Mouse (Mus musculus) bone marrow macrophage, adult 2 months (primary cell): Measurements from ENCODE around the gene Prss32. TPM values are rescaled to one million over a fixed set of nuclear protein-coding genes. Genes with fewer than 3 reads are reported as not detected.
"Not testable (repeated sequence)": the region's sequence is repeated elsewhere in the genome, so short reads cannot be mapped to it uniquely, and the experiment has no call there.

Experiments
- H3K27ac ChIP-seq: 2 replicates; pipeline ENCODE4 v1.5.1; 2012; ENCODE audit warnings: low read depth, low read length; ENCODE audit not compliant: insufficient read depth
- H3K4me1 ChIP-seq: 2 replicates; pipeline ENCODE4 v1.6.1; 2012; ENCODE audit warnings: low read length; ENCODE audit not compliant: control insufficient read depth, insufficient read depth
- H3K4me3 ChIP-seq: 2 replicates; pipeline ENCODE4 v1.5.1; 2012; ENCODE audit warnings: mild to moderate bottlenecking, low read length, moderate library complexity; ENCODE audit not compliant: insufficient read depth
- CTCF ChIP-seq: IDR thresholded peaks from 2 replicates; pipeline ENCODE4 v1.5.1; 2012; ENCODE audit warnings: low read depth, mild to moderate bottlenecking, low read length, moderate library complexity
- POLR2A ChIP-seq: IDR thresholded peaks from 2 replicates; pipeline ENCODE4 v1.6.1; 2012; ENCODE audit warnings: mild to moderate bottlenecking, low read depth, low read length, borderline replicate concordance
- polyA plus RNA-seq: library from polyadenylated mRNA; stranded (reverse); fragments of >200 nt; gene quantifications from 2 replicates; pipeline ENCODE4 v1.2.4, GENCODE M21; 2012; ENCODE audit not compliant: missing spikeins, insufficient read depth, insufficient read length

Gene Prss32
- polyA plus RNA-seq, 1 experiment = not detected

GRCm38 (mm10) chr17:23867756-23868155 lies 24.1 kb downstream of the Prss32 start, which contains the start of gene Prss21:
Prss21 (plus strand) TSS chr17:23868056.
- H3K27ac ChIP-seq = no peak within 1 kb of the TSS
- no peak for TF ChIP-seq CTCF
- no peak for TF ChIP-seq POLR2A
- H3K4me3 ChIP-seq = no peak within 1 kb of the TSS
- no peaks in the 10 kb centered on the region for H3K4me1 ChIP-seq

DNA sequence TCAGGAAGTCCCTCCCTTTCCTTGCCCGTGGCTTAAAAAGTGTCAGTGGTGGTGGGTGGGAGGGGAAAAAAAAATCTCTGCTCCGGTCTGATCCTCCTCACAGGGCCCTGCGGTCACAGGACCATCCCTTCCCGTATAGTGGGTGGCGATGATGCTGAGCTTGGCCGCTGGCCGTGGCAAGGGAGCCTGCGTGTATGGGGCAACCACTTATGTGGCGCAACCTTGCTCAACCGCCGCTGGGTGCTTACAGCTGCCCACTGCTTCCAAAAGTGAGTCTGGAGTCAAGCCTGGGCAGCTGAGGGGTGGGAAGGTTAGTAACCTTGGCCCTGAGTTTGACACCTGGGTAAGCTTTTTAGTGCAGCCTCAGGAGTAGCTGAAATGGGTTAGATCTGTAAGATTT lies 24.9 kb downstream of the Prss32 start:
- no peak for TF ChIP-seq POLR2A
- TF ChIP-seq CTCF = no peak
- H3K4me3 ChIP-seq = no peak overlapping the region
- no peak overlapping the region for H3K27ac ChIP-seq
- no peaks in the 10 kb centered on the region for H3K4me1 ChIP-seq

GRCm38 (mm10) chr17:23873884-23874856 lies 30.5 kb downstream of the Prss32 start:
- Histone ChIP-seq H3K27ac (no peak overlapping the region), H3K4me1 (no peaks in the 10 kb centered on the region), H3K4me3 (no peak overlapping the region)
- TF ChIP-seq POLR2A (no peak), CTCF (peak; percentile 69)

- TF ChIP-seq POLR2A = no peak
- no peak for TF ChIP-seq CTCF
- H3K27ac ChIP-seq = no peak overlapping the region
- no peaks in the 10 kb centered on the region for H3K4me1 ChIP-seq
- H3K4me3 ChIP-seq = no peak overlapping the region
Measured at GRCm38 (mm10) chr17:23876741-23877140, 33.1 kb downstream of the Prss32 start.

DNA sequence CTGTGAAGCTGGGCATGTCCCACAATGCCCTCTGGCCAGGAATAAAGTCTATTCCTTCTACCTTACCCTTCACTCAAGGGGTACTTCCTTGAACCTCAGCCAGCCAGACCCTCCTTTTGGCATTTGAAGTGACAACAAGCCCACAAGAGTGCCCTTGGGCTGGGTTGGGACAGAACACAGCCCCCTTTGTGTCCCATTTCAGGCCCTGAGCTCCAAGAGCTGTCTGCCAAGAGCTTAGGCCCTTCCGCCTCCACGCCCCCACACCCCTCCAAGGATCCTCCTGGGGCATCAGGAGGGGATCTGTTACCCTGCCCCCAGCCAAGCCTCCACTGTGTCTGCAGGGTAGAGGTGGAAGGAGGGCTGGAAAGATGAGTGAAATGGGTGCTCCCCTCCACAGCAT lies 33.5 kb downstream of the Prss32 start:
- Histone ChIP-seq H3K27ac (no peak overlapping the region), H3K4me1 (no peaks in the 10 kb centered on the region), H3K4me3 (no peak overlapping the region)
- no peak for TF ChIP-seq CTCF
- no peak for TF ChIP-seq POLR2A

DNA sequence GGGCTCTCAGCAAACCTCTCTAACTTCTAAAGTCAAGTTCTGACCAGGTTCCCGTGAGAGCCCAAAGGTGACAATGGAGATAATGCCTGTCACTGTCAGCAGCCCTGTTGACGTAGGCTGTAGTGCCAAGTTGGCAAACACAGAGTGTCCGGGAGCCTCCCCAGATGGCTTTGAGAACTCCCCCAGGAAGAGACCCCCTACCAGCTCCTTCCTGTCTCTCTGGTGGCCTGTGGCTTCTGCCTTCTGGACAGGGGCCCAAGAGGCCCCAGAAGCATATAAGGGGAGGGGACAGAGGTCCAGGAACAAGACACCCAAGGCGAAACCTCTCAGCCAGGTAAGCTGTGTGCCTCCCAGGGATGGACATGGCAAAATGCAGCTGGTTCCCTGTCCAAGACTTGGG lies 36.9 kb downstream of the Prss32 start, which contains the start of the genes Dcpp1 and Dcpp2:
Gene Dcpp1, plus strand, starts transcription at position 301 of the 400 bp plus-strand sequence.
Gene Dcpp2, plus strand, starts transcription at position 305 of the 400 bp plus-strand sequence.
- H3K4me3 ChIP-seq, H3K27ac ChIP-seq, H3K4me1 ChIP-seq: not testable (repeated sequence)

Other genes starting within 250 kb of the Prss32 start
- 1.2 and 1.3 TPM in 2 replicates for gene Zfp13, start 244.4 kb upstream of the Prss32 start, polyA plus RNA-seq
- not detected in 2 replicates for gene Zscan10, start 243.0 kb upstream of the Prss32 start, polyA plus RNA-seq
- 0.38 and 0.41 TPM in 2 replicates for gene Mmp25, start 198.6 kb upstream of the Prss32 start, polyA plus RNA-seq
- gene Bicdl2, start 183.3 kb upstream of the Prss32 start, polyA plus RNA-seq = not detected in 2 replicates
- gene Hcfc1r1, start 170.3 kb upstream of the Prss32 start, polyA plus RNA-seq = 101 and 118 TPM in 2 replicates
- 20.9 and 23.4 TPM in 2 replicates for gene Thoc6, start 170.0 kb upstream of the Prss32 start, polyA plus RNA-seq
- gene Tnfrsf12a, start 166.4 kb upstream of the Prss32 start, polyA plus RNA-seq = 4.9 and 5.6 TPM in 2 replicates
- not detected in 2 replicates for gene Cldn6, start 164.6 kb upstream of the Prss32 start, polyA plus RNA-seq
- not detected in 2 replicates for gene Cldn9, start 159.8 kb upstream of the Prss32 start, polyA plus RNA-seq
- gene 1520401A03Rik, start 121.1 kb upstream of the Prss32 start, polyA plus RNA-seq = not detected in 2 replicates
- gene Pkmyt1, start 117.5 kb upstream of the Prss32 start, polyA plus RNA-seq = 17.3 and 20.1 TPM in 2 replicates
- 13.9 TPM in 2 replicates for gene Paqr4, start 103.0 kb upstream of the Prss32 start, polyA plus RNA-seq
- gene Kremen2, start 98.0 kb upstream of the Prss32 start, polyA plus RNA-seq = not detected in 2 replicates
- 20.4 and 21.3 TPM in 2 replicates for gene Flywch1, start 72.3 kb upstream of the Prss32 start, polyA plus RNA-seq
- gene Flywch2, start 57.8 kb upstream of the Prss32 start, polyA plus RNA-seq = 1.6 and 1.8 TPM in 2 replicates
- gene Srrm2, start 53.3 kb upstream of the Prss32 start, polyA plus RNA-seq = 502 and 543 TPM in 2 replicates
- 240 and 243 TPM in 2 replicates for gene Elob, start 14.7 kb upstream of the Prss32 start, polyA plus RNA-seq
- gene Prss33, start 7.8 kb upstream of the Prss32 start, polyA plus RNA-seq = not detected in 2 replicates
- not detected in 2 replicates for gene Prss41, start 317 bp downstream of the Prss32 start, polyA plus RNA-seq
- not detected in 2 replicates for gene Prss21, start 24.2 kb downstream of the Prss32 start, polyA plus RNA-seq
- gene Dcpp1, start 37.0 kb downstream of the Prss32 start, polyA plus RNA-seq = not detected in 2 replicates
- not detected in 2 replicates for gene Dcpp2, start 37.0 kb downstream of the Prss32 start, polyA plus RNA-seq
- not detected in 2 replicates for gene Dcpp3, start 73.6 kb downstream of the Prss32 start, polyA plus RNA-seq
- gene Sbp, start 97.8 kb downstream of the Prss32 start, polyA plus RNA-seq = not detected in 2 replicates
- gene Sbpl, start 111.4 kb downstream of the Prss32 start, polyA plus RNA-seq = not detected in 2 replicates
- gene Prss30, start 136.7 kb downstream of the Prss32 start, polyA plus RNA-seq = 0.44 and 1.7 TPM in 2 replicates
- gene Prss22, start 154.2 kb downstream of the Prss32 start, polyA plus RNA-seq = not detected in 2 replicates
- not detected in 2 replicates for gene Prss27, start 194.3 kb downstream of the Prss32 start, polyA plus RNA-seq
- 13.1 and 15.9 TPM in 2 replicates for gene Kctd5, start 229.6 kb downstream of the Prss32 start, polyA plus RNA-seq